Mouse (Mus musculus) ovary, postnatal 36 days (tissue): ENCODE measurements around the gene Eapp.
"Not testable (repeated sequence)": the region's sequence is repeated elsewhere in the genome, so short reads cannot be mapped to it uniquely, and the experiment has no call there.

Experiments
- DNase-seq: peaks from one replicate; pipeline ENCODE4 v3.0.0; 2022; ENCODE audit warnings: low spot score, mixed read lengths

Gene Eapp

GRCm38 (mm10) chr12:54676709-54677108 lies 19.0 kb downstream of the Eapp start:
- DNase-seq = no peak

- DNase-seq = no peak
Measured at GRCm38 (mm10) chr12:54675396-54675795, 20.3 kb downstream of the Eapp start.

GRCm38 (mm10) chr12:54671262-54671661 lies 24.4 kb downstream of the Eapp start:
- DNase-seq = no peak

GRCm38 (mm10) chr12:54668141-54668540 lies 27.6 kb downstream of the Eapp start:
- no peak for DNase-seq

GRCm38 (mm10) chr12:54665526-54665925 lies 30.2 kb downstream of the Eapp start:
- no peak for DNase-seq

- DNase-seq = not testable (repeated sequence)
Measured at GRCm38 (mm10) chr12:54661470-54661869, 34.2 kb downstream of the Eapp start.

- DNase-seq = no peak
Measured at GRCm38 (mm10) chr12:54659901-54660300, 35.8 kb downstream of the Eapp start.

GRCm38 (mm10) chr12:54658425-54659092 lies 37.1 kb downstream of the Eapp start:
- no peak for DNase-seq

- DNase-seq = no peak
Measured at GRCm38 (mm10) chr12:54657951-54658350, 37.7 kb downstream of the Eapp start.

GRCm38 (mm10) chr12:54657226-54657625 lies 38.5 kb downstream of the Eapp start:
- no peak for DNase-seq

- peak; percentile 98 for DNase-seq
Measured at GRCm38 (mm10) chr12:54656396-54657171, 39.1 kb downstream of the Eapp start, which contains the start of gene Sptssa. Gene Sptssa (minus strand): TSS chr12:54656573.

- no peak for DNase-seq
Measured at GRCm38 (mm10) chr12:54656039-54656395, 39.7 kb downstream of the Eapp start.

GRCm38 (mm10) chr12:54655292-54656038 lies 40.2 kb downstream of the Eapp start:
- DNase-seq = no peak

- no peak for DNase-seq
Measured at GRCm38 (mm10) chr12:54654741-54655140, 41.0 kb downstream of the Eapp start.

- DNase-seq = no peak
Measured at GRCm38 (mm10) chr12:54654141-54654540, 41.6 kb downstream of the Eapp start.

GRCm38 (mm10) chr12:54652346-54652745 lies 43.4 kb downstream of the Eapp start:
- no peak for DNase-seq

- no peak for DNase-seq
Measured at GRCm38 (mm10) chr12:54651820-54652219, 43.9 kb downstream of the Eapp start.

- no peak for DNase-seq
Measured at GRCm38 (mm10) chr12:54651158-54651557, 44.5 kb downstream of the Eapp start.

GRCm38 (mm10) chr12:54644947-54645346 lies 50.8 kb downstream of the Eapp start:
- DNase-seq = no peak

GRCm38 (mm10) chr12:54643320-54643892 lies 52.3 kb downstream of the Eapp start:
- no peak for DNase-seq

- DNase-seq = no peak
Measured at GRCm38 (mm10) chr12:54641374-54641773, 54.3 kb downstream of the Eapp start.

- DNase-seq = no peak
Measured at GRCm38 (mm10) chr12:54640259-54640658, 55.4 kb downstream of the Eapp start.
